Mouse (Mus musculus) embryo, embryonic 11 days (tissue): ENCODE measurements around the gene Apol7a.

Source experiments
- DNase-seq: peaks from one replicate; pipeline ENCODE4 v3.0.0-alpha.2; 2015

The Apol7a gene

DNA sequence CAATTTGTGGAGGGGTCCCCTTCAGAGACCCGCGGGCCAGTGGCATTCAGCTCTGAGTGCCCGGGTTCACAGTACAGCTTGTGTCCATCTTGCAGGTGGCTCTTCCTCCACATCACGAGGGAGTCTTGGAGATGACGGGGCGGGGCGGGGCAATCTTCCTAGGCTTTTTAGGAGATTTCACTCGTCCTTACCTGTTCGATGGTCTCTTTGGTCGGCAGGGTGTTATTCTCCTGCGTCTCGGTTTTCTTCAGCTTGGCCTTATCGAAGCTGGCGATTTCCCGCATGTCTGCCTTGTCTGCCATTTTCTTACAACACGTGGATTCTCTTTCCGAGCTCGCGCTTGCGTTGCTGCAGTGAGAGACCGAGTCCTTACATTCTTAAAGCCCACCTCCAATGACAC, 28.9 kb downstream of the Apol7a start:
- DNase-seq, result no peak

GRCm38 (mm10) chr15:77368818-77369320, 30.0 kb downstream of the Apol7a start:
- no peak for DNase-seq

DNA sequence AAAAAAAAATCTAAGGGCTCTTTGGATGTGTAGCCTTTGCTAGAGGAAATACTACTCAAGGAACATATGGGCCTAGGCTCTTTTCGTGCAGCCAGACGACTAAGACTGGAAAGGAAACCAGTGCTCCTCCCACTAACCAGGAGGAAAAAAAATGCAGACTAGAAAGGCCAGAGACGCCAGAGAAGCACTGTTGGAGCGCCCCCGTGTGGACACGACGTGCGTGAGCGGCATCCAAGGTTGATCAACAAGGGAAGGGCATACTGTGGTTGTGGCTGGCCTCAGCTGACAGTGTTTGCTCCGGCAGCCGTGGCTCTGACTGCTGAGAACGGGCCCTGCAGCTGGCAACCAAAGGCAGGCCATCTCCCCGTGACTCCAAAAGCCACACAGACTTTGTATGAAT, 30.8 kb downstream of the Apol7a start:
- peak; percentile 94 for DNase-seq

DNA sequence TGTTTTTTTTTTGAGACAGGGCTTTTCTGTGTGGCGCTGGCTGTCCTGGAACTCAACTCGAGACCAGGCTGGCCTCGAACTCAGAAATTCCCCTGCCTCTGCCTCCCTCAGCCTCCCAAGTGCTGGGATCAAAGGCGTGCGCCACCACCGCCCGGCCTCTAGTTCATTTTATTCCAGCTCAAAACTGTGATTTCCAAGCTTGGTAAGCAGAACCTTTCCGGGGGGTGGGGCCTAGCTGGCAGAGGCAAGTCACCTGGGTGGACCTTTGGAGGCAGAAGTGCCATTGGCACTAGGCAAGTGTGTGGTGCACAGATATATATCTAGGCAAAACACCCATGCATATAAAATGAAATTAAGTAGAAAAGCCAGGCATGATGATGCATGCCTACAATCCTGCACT, 31.4 kb downstream of the Apol7a start:
- no peak for DNase-seq

GRCm38 (mm10) chr15:77366706-77367484, 32.0 kb downstream of the Apol7a start:
- DNase-seq, result peak; percentile 96

DNA sequence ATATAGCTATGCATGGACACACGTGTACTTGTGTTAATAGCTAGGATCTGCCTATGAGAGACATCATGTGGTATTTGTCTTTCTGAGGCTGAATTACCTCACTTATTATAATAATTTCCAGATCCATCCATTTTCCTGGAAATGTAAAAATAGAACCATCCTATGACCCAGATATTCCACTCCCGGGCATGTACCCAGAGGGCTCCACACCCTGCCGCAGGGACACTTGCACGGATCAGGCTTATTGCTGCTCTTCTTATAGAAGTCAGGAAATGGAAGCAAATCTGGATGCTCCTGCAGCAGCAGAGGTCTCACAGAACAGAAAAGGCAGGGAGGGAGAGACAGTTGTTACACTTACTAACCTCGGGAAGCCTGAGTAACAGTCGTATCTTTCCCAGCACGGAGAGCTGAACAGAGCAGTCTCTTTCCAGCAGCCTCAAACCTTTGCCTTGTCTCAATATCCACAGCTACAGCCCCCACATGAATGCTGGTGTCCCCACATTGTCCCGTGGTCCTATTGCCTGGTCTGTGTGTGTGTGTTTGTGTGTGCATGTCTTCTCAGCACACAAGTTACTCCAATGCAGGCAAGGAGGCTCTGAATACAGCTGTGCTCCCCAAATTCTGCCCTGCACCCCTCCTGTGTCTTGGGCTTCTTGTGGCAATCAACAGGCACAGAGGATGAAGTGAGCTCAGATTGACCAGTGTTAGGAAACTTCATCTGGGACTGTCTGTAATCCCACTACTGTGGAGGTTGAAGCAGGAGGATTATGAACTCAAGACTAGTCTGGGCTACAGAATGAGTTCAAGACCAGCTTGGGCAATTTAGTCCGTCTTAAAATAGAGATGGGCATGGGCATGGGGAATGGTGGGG, 33.0 kb downstream of the Apol7a start:
- DNase-seq, result no peak

DNA sequence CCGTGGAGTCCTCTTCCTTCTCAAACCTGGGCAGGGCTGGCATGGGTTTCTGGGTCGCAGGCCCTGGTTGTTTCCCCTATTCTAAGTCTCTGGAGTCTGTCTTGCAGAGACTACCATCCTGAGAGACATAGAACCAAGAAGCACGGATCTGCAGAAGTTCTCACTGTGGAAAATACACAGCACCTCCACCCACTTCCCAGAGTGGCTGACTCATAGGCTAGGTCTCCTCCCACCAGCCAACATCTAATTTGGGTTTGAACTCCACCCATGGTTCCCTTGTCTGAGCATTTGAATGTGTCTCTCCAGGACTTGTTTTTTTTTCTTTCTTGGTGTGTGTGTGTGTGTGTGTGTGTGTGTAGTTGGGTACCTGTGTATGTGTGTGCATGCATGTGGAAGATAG, 34.9 kb downstream of the Apol7a start:
- DNase-seq, result no peak

DNA sequence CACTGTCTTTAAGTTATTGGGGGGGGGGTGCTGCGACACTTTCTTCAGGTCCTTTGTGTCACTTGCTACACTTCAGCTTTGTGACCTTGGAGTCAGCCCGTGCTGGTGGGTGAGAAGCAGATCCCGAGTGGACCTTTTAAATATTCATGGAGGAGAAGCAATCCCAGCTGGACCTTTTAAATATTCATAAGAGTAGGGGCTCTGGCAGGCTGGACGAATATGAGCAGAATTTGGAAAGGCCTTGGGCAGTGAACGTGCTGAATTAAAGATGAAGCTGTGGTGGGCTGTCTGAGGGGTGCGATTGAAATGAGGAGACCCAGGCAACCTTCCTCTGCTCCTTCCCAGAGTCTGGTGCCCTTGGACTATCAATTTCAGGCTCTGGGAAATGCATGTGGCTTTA, 35.3 kb downstream of the Apol7a start:
- DNase-seq, result no peak

GRCm38 (mm10) chr15:77362952-77363351, 36.0 kb downstream of the Apol7a start:
- no peak for DNase-seq

- no peak for DNase-seq
Measured at GRCm38 (mm10) chr15:77359905-77360304, 39.0 kb downstream of the Apol7a start.

DNA sequence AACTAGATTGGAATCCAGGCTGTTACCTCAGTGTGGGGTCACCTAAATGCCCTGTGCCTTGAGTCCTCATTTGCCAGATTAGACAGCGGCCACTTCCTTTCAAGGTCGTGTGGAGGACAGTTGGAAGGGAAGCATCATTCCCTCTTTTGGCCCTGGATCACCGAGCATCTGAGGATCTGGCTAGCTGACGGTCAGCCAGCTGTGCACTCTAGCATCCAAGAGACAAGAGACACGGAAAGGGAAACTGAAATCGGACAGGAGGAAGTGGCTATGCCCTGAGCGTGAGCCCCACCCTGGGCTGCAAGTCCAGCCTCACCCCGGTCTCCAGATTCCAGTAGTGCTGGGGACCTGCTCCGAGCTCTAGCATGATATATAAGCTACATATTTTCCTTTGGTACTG, 39.4 kb downstream of the Apol7a start:
- no peak for DNase-seq

DNA sequence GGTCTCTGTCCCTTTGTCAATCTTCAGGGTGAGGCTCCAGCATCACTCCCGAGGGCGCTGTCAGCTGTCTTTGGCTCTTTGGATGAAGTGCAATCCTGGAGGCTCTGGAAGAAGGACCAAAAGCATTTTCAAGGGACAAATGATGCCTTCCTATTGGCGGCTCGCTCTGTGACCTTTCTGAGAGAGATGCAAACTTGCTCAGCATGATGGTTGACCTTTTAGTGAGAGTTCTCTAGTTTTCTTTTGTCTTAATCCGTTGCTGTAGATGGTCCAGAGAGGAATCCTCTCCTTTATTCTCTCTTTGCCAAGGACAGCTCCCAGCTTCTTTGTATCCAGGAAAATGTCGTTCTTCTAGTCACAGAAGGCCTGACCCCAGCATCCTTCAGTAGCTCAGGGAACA, 39.8 kb downstream of the Apol7a start:
- DNase-seq, result no peak

GRCm38 (mm10) chr15:77358320-77359040, 40.4 kb downstream of the Apol7a start:
- DNase-seq, result peak; percentile 95

DNA sequence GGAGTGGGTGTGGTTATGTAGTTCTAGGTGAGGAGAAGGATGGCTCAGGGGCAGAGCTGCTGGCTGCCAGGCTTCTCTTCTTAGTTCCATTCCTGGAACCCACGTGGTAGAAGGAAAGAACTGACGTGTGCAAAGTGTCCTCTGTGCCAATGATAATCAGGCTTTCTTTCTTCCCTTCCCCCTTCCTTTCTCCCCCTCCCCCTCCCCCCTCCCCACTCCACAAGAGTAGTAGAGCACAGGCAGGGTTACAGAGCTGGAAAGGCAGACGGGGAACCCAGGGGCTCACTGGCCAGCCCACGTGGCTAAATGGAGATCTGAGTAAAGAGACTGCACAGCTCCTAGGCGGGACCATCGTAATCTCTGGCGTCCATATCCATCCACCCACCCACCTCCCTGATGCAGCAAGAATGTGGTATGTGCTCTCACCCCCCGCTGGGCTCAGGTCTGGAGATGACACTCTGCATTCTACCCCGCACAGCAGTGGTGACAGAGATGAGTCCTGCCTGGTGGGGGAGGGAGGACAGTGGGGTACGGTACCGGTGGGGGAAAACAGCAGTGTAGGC, 42.6 kb downstream of the Apol7a start:
- peak; percentile 54 for DNase-seq

DNA sequence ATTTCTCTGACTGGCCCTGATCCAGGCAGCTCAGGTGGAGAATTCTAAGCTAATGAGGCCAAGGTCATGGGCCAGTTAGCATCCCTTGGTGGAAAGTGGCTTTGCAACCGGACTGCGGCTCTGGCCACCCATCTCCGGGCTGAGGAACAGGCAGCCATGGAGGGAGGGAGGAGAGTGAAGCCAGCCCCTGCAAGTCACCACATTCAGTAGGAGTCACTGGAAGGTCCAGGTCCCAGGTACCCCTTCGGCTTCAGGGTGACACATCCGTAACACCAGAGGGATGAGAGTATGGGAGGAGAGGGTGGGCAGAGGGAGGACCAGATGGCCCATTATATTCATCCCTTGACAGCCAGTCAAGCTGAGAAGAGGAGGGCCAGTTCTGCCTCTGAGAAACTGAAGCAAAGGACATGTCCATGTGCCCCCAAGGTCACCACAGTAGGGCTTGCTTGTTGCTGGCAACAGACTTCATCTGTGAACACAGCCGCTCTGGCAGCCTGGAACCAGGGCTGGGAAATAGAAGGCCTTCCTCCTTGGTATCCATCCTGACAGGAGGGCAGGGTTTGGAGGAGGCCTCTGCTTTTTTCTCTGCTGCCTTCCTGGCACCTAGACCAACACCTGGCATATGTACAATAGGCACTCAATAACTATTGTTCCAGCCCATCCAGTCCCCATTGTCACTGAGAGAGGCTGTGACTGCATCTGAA, 43.9 kb downstream of the Apol7a start:
- DNase-seq, result no peak

DNA sequence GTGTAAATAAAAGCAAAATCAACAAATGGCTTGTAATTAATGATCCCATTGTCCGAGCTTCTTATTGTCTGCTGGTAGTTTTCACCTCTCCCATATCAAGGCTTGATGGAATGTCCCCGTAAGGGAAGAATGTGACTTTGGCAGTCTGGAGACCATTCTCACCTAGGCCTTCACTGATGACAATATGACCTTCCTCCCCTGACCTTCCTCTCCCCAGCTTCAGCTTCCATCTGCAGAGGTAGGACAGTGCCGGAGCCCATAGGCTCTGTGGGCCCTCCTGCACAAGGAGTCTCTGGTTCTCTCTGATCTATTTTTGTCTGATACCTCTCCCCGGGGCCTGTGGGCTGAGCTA, 44.4 kb downstream of the Apol7a start:
- DNase-seq, result no peak

GRCm38 (mm10) chr15:77353764-77354163, 45.1 kb downstream of the Apol7a start:
- DNase-seq, result no peak

GRCm38 (mm10) chr15:77352863-77353262, 46.0 kb downstream of the Apol7a start:
- no peak for DNase-seq

DNA sequence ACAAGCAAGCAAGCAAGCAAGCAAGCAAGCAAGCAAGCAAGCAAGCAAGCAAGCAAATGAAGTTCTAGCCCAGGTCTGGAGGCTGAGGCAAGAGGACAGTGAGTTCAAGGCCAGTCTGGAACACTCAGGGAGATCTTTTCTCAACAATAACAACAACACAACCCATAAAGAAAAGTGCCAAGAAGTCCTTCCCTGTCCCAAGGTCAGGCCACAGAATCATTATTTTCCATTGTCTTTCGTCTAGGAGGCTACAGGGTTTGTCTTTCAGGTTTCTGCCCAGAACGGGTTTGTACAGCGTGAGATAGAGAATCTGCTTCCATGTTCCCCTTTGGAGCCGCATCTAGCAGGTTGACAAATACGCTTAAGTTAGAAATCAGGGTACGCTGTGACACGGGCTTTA, 48.8 kb downstream of the Apol7a start:
- no peak for DNase-seq

GRCm38 (mm10) chr15:77348146-77348545, 50.8 kb downstream of the Apol7a start:
- DNase-seq, result no peak

DNA sequence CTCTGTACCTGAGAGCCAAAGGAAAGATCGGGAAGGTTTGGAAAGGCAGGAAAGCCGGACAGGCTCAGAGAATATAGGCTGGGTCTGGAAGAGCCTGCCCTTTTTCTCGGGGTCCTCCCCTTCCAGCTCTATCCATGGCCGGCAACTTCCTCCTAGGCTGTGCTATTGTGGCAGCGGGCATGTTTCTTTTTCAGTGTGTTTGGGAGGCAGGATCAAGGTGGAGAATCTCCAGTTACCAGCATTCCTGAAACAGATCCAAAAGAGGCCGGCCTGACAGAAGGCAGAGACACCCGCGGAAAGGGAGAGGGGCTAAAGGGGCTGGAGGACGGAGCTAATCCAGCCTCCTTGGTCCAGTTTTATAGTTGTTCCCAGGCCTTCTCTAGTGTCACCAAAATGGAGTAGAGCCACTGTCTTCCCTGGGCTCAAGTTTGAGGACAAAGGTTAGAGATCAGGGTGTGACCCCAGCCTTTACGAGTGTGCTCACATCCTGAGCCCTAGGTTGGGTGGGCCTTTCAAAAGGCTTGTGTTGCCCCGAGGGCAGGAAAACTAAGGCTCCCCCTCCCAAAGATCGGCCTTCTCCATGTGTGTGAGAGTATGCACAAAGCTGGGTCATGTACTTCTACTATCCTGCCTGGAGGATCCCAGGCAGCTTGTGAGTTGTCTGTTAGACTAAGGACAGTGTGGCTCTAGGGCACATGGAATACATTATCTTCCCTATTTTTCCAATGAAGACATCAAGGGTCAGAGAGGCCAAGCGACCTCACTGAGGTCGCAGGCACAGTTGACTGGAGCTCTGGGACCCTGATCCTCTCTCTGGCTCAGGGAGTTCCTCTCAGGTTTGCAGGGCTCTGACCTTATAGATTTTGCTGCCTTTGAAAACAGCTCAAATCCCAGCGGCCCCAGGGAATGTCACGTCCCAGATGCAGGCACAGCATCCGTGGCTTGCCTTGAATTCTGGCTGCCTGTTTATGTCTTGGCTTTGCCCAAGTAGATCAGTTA, 54.5 kb downstream of the Apol7a start:
- DNase-seq, result peak; percentile 58
